In the genomic region with DNA sequence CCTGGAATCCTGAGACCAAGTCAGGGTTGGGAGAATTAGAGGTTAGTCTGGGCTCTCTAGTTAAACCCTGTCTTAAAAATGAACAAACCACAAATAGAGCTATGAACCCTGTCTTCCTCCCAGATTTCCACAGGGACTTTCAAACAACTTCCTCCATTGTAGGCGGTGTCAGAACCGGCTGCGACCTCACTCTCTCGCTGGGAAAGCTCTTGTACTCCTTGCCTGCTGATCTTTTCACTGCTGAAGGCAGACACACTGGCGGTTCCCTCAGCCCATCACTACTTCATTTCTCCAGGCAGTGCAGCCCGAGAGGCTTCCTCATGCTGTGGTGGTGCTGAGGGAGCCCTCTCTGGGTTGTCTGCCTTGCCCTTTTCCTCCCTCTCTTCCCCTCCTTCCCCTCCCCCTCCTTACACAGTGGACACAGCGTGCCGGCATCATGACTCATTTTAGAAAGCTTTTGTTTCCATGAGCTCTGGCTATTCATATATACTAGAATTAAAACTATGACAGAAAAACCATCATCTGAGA, we compare ENCODE assay signal across 9 mouse cellular contexts. TPM values are rescaled to one million over a fixed set of nuclear protein-coding genes. Genes with fewer than 3 reads are reported as not detected.
DNase-seq lines count a peak whose midpoint lies in the region; ATAC-seq lines count a peak whose summit lies in the region.
"Had no signal": no experiment of that assay in that cellular context is flagged by ENCODE, and none has a peak within 500 bp of the region (broad histone marks: within the 10 kb centered on the region; RNA-seq: fewer than 3 reads in every experiment).

No protein-coding gene starts in this region.

- no peak overlapping the region for H3K4me3 ChIP-seq in forebrain, embryonic 11.5 days (ENCODE audit: low read depth, low read length)
- no peak overlapping the region for H3K4me3 ChIP-seq in hindbrain, embryonic 11.5 days (ENCODE audit: low read depth, low read length)
- peak overlapping the region; percentile 36 for H3K4me3 ChIP-seq in limb, embryonic 13.5 days
- peak overlapping the region; percentile 11; the same call in 1 of the 2 replicates for H3K4me3 ChIP-seq in midbrain, embryonic 13.5 days (replicated peaks)

- H3K27me3 ChIP-seq in forebrain, embryonic 11.5 days (ENCODE audit: control insufficient read depth, insufficient read depth, low read length): no peaks in the 10 kb centered on the region
- H3K27me3 ChIP-seq in hindbrain, embryonic 11.5 days (ENCODE audit: control insufficient read depth, insufficient read depth, low read length): no peaks in the 10 kb centered on the region
- H3K27me3 ChIP-seq in limb, embryonic 13.5 days: no peaks in the 10 kb centered on the region
- no peaks in the 10 kb centered on the region for H3K27me3 ChIP-seq in midbrain, embryonic 13.5 days

- H3K4me2 ChIP-seq in forebrain, embryonic 11.5 days (ENCODE audit: low read depth, low read length, severe bottlenecking): peak overlapping the region; percentile 46; the same call in 1 of the 2 replicates
- H3K4me2 ChIP-seq in hindbrain, embryonic 11.5 days (replicated peaks; ENCODE audit: low read depth, low read length): peak overlapping the region; percentile 60
- peak overlapping the region; percentile 72 for H3K4me2 ChIP-seq in limb, embryonic 13.5 days (replicated peaks)
- peak overlapping the region; percentile 72 for H3K4me2 ChIP-seq in midbrain, embryonic 13.5 days (replicated peaks)

- ATAC-seq in forebrain, embryonic 11.5 days (replicated peaks; ENCODE audit: low FRiP score): peak; percentile 44; the same call in 1 of the 2 replicates
- ATAC-seq in hindbrain, embryonic 11.5 days (ENCODE audit: low FRiP score): peak; percentile 64
- peak; percentile 24; the same call in 1 of the 2 replicates for ATAC-seq in limb, embryonic 13.5 days (ENCODE audit: low FRiP score, low read depth)
- peak; percentile 37 for ATAC-seq in midbrain, embryonic 13.5 days

- peaks cover 10% of the 10 kb centered on the region; the same call in 1 of the 2 replicates for H3K4me1 ChIP-seq in forebrain, embryonic 11.5 days (replicated peaks; ENCODE audit: control insufficient read depth, insufficient read depth, low read length)
- peaks cover 2% of the 10 kb centered on the region; the same call in 1 of the 2 replicates for H3K4me1 ChIP-seq in hindbrain, embryonic 11.5 days (replicated peaks; ENCODE audit: control insufficient read depth, insufficient read depth, low read length)
- peaks cover 24% of the 10 kb centered on the region for H3K4me1 ChIP-seq in limb, embryonic 13.5 days
- peaks cover 17% of the 10 kb centered on the region for H3K4me1 ChIP-seq in midbrain, embryonic 13.5 days (replicated peaks)

- H3K9ac ChIP-seq in forebrain, embryonic 11.5 days (ENCODE audit: low read length): peak overlapping the region; percentile 37
- peak overlapping the region; percentile 47; the same call in 1 of the 2 replicates for H3K9ac ChIP-seq in hindbrain, embryonic 11.5 days (ENCODE audit: low read depth, low read length)
- H3K9ac ChIP-seq in limb, embryonic 13.5 days: no peak overlapping the region
- no peak overlapping the region for H3K9ac ChIP-seq in midbrain, embryonic 13.5 days (replicated peaks)

- H3K36me3 ChIP-seq in forebrain, embryonic 11.5 days (ENCODE audit: control insufficient read depth, insufficient read depth, low read length): no peaks in the 10 kb centered on the region
- H3K36me3 ChIP-seq in hindbrain, embryonic 11.5 days (ENCODE audit: control insufficient read depth, insufficient read depth, low read length): no peaks in the 10 kb centered on the region
- H3K36me3 ChIP-seq in limb, embryonic 13.5 days: no peaks in the 10 kb centered on the region
- H3K36me3 ChIP-seq in midbrain, embryonic 13.5 days: no peaks in the 10 kb centered on the region

- H3K27ac ChIP-seq in forebrain, embryonic 11.5 days (ENCODE audit: low read depth, low read length): no peak overlapping the region
- no peak overlapping the region for H3K27ac ChIP-seq in hindbrain, embryonic 11.5 days (ENCODE audit: low read depth, low read length)
- peak overlapping the region; percentile 61; the same call in 1 of the 2 replicates for H3K27ac ChIP-seq in limb, embryonic 13.5 days
- no peak overlapping the region for H3K27ac ChIP-seq in midbrain, embryonic 13.5 days

- no peaks in the 10 kb centered on the region for H3K9me3 ChIP-seq in forebrain, embryonic 11.5 days (ENCODE audit: control insufficient read depth, low read length)
- no peaks in the 10 kb centered on the region for H3K9me3 ChIP-seq in hindbrain, embryonic 11.5 days (ENCODE audit: control insufficient read depth, low read length)
- H3K9me3 ChIP-seq in limb, embryonic 13.5 days: no peaks in the 10 kb centered on the region
- no peaks in the 10 kb centered on the region for H3K9me3 ChIP-seq in midbrain, embryonic 13.5 days

- WGBS in forebrain, embryonic 11.5 days: 2% methylated on average over 8 of the region's 8 CpGs
- 5% methylated on average over 8 of the region's 8 CpGs for WGBS in hindbrain, embryonic 11.5 days
- 4% methylated on average over 8 of the region's 8 CpGs for WGBS in limb, embryonic 13.5 days
- 2% methylated on average over 8 of the region's 8 CpGs for WGBS in midbrain, embryonic 13.5 days

- DNase-seq in CD4-positive helper T cell, adult 2 months (ENCODE audit: low read depth, low spot score): peak; percentile 53
- peak; percentile 54 for DNase-seq in adipocyte (ENCODE audit: low spot score)
- peak; percentile 55 for DNase-seq in forebrain, embryonic 11.5 days (ENCODE audit: low spot score)
- peak; percentile 50 for DNase-seq in hindbrain, embryonic 11.5 days (ENCODE audit: low spot score)
- peak; percentile 20 to 32 for DNase-seq in thymus, postnatal 36 days
- DNase-seq in cerebellum, adult 11-12 months: no peak

RNA-seq across cellular contexts. Expression of a gene that starts 32.8 kb away (rescaled TPM):
- polyA plus RNA-seq in forebrain, embryonic 11.5 days (2014; fragmentation: Nextera tagmentation; extraction: Ambion mirVana): 0.43 and 0.63 TPM in 2 replicates
- polyA plus RNA-seq in hindbrain, embryonic 11.5 days (2014; fragmentation: Nextera tagmentation; extraction: Ambion mirVana): 1.8 and 3.4 TPM in 2 replicates
- polyA plus RNA-seq in limb, embryonic 13.5 days (2015; fragmentation: Nextera tagmentation; extraction: Ambion mirVana): 14.3 and 17.9 TPM in 2 replicates
- polyA plus RNA-seq in midbrain, embryonic 13.5 days (2015; fragmentation: Nextera tagmentation; extraction: Ambion mirVana): 3.2 and 3.6 TPM in 2 replicates
- polyA plus RNA-seq: erythroblast, embryonic 14.5 days had no signal

RNA-seq across cellular contexts. Expression of a gene that starts 35.9 kb away (rescaled TPM):
- 1.2 TPM in 1 of 2 replicates, not detected in the other for polyA plus RNA-seq in forebrain, embryonic 11.5 days (2014; fragmentation: Nextera tagmentation; extraction: Ambion mirVana)
- polyA plus RNA-seq in hindbrain, embryonic 11.5 days (2014; fragmentation: Nextera tagmentation; extraction: Ambion mirVana): 0.71 and 0.80 TPM in 2 replicates
- polyA plus RNA-seq in limb, embryonic 13.5 days (2015; fragmentation: Nextera tagmentation; extraction: Ambion mirVana): 0.57 TPM in 1 of 2 replicates, not detected in the other
- polyA plus RNA-seq in midbrain, embryonic 13.5 days (2015; fragmentation: Nextera tagmentation; extraction: Ambion mirVana): 0.50 TPM in 1 of 2 replicates, not detected in the other

Comparison
In these comparisons a context has a peak if more than half of its experiments do, and no peak if none do; other contexts are left out.
1. H3K4me3 ChIP-seq: peak in limb, embryonic 13.5 days (single experiment) and midbrain, embryonic 13.5 days (single experiment); none in forebrain, embryonic 11.5 days (single experiment) and hindbrain, embryonic 11.5 days (single experiment).
2. H3K9ac ChIP-seq: peak in forebrain, embryonic 11.5 days (single experiment) and hindbrain, embryonic 11.5 days (single experiment); none in limb, embryonic 13.5 days (single experiment) and midbrain, embryonic 13.5 days (single experiment).
3. Peak in every context shown above with its lines, with median percentiles within 50 percentile points of each other: ATAC-seq and H3K4me2 ChIP-seq.